Mouse (Mus musculus) MEL (cell line): ENCODE measurements around the gene Cfap157. TPM values are rescaled to one million over a fixed set of nuclear protein-coding genes. Genes with fewer than 3 reads are reported as not detected.

Source experiments
- DNase-seq: peaks from one replicate; pipeline ENCODE4 v3.0.0; 2011; ENCODE audit warnings: low read depth, low spot score
- H3K27ac ChIP-seq: 2 replicates; pipeline ENCODE4 v1.5.1; 2012; ENCODE audit warnings: low read depth, mild to moderate bottlenecking, control low read depth, low read length, moderate library complexity; ENCODE audit not compliant: control insufficient read depth
- H3K27me3 ChIP-seq, 2 experiments: fragments of 150-350 bp in 1 of 2; sonication (generic) in 1 of 2; 2 replicates each; pipeline ENCODE4 v1.6.1; 2012; ENCODE audit warnings: low read length in 2 of 2, mild to moderate bottlenecking in 2 of 2, improper control_type of control experiment in 1 of 2, moderate library complexity in 1 of 2; ENCODE audit not compliant: insufficient read depth in 2 of 2, control insufficient read depth in 1 of 2
- H3K36me3 ChIP-seq, 2 experiments: 2 replicates each; pipeline ENCODE4 v1.6.1; 2012 to 2014; ENCODE audit warnings: low read length in 2 of 2, improper control_type of control experiment in 1 of 2, inconsistent platforms in 1 of 2, mild to moderate bottlenecking in 1 of 2; ENCODE audit not compliant: insufficient read depth in 2 of 2, control insufficient read depth in 1 of 2
- H3K4me1 ChIP-seq, 2 experiments: fragments of 150-350 bp in 1 of 2; sonication (generic) in 1 of 2; 2 replicates each; pipeline ENCODE4 v1.6.1; 2012; ENCODE audit warnings: low read length in 2 of 2, improper control_type of control experiment in 1 of 2, mild to moderate bottlenecking in 1 of 2; ENCODE audit not compliant: insufficient read depth in 2 of 2, control insufficient read depth in 1 of 2
- H3K4me3 ChIP-seq, 2 experiments: fragments of 150-350 bp in 1 of 2; sonication (generic) in 1 of 2; 2 replicates each; pipeline ENCODE4 v1.5.1; 2012; ENCODE audit warnings: low read depth in 2 of 2, low read length in 2 of 2, mild to moderate bottlenecking in 2 of 2, moderate library complexity in 2 of 2, control low read depth in 1 of 2, improper control_type of control experiment in 1 of 2; ENCODE audit not compliant: control insufficient read depth in 1 of 2, insufficient read depth in 1 of 2
- H3K79me2 ChIP-seq: 2 replicates; pipeline ENCODE4 v1.6.1; 2012; ENCODE audit warnings: mild to moderate bottlenecking, low read length, moderate library complexity; ENCODE audit not compliant: control insufficient read depth, poor library complexity, insufficient read depth
- H3K9ac ChIP-seq: 2 replicates; pipeline ENCODE4 v1.6.1; 2012; ENCODE audit warnings: low read depth, mild to moderate bottlenecking, control low read depth, low read length, moderate library complexity; ENCODE audit not compliant: control insufficient read depth, poor library complexity, severe bottlenecking
- H3K9me3 ChIP-seq: fragments of 150-350 bp; sonication (generic); replicated peaks from 2 replicates; pipeline ENCODE4 v1.6.1; 2012; ENCODE audit warnings: mild to moderate bottlenecking, low read length, improper control_type of control experiment, moderate library complexity; ENCODE audit not compliant: insufficient read depth
- CHD1 ChIP-seq: IDR thresholded peaks from 2 replicates; pipeline ENCODE4 v1.6.1; 2012; ENCODE audit warnings: low read depth, mild to moderate bottlenecking, inconsistent platforms, low read length, improper control_type of control experiment
- CHD2 ChIP-seq: IDR thresholded peaks from 2 replicates; pipeline ENCODE4 v1.6.1; 2011; ENCODE audit warnings: low read length, improper control_type of control experiment
- CTCF ChIP-seq, 3 experiments: IDR thresholded peaks in 2 of 3; conservative IDR thresholded peaks in 1 of 3; 2 replicates each; pipeline ENCODE4 v1.5.1; 2011 to 2012; ENCODE audit warnings: low read length in 3 of 3, low read depth in 2 of 3, mild to moderate bottlenecking in 2 of 3, improper control_type of control experiment in 1 of 3, inconsistent platforms in 1 of 3, mixed read lengths in 1 of 3, moderate library complexity in 1 of 3; ENCODE audit not compliant: control insufficient read depth in 1 of 3, insufficient read depth in 1 of 3, poor library complexity in 1 of 3, severe bottlenecking in 1 of 3
- E2F4 ChIP-seq: IDR thresholded peaks from 2 replicates; pipeline ENCODE4 v1.6.1; 2011; ENCODE audit warnings: low read depth, low read length, improper control_type of control experiment, borderline replicate concordance
- ELF1 ChIP-seq: IDR thresholded peaks from 2 replicates; pipeline ENCODE4 v1.6.1; 2014; ENCODE audit warnings: low read depth, mild to moderate bottlenecking, inconsistent platforms, low read length, improper control_type of control experiment, moderate library complexity
- ETS1 ChIP-seq: IDR thresholded peaks from 2 replicates; pipeline ENCODE4 v1.6.1; 2012; ENCODE audit warnings: low read depth, mild to moderate bottlenecking, inconsistent platforms, low read length, improper control_type of control experiment, moderate library complexity
- HCFC1 ChIP-seq: IDR thresholded peaks from 2 replicates; pipeline ENCODE4 v1.6.1; 2012; ENCODE audit warnings: low read depth, mild to moderate bottlenecking, inconsistent platforms, low read length, improper control_type of control experiment, moderate library complexity
- JUND ChIP-seq: IDR thresholded peaks from 2 replicates; pipeline ENCODE4 v1.6.1; 2011; ENCODE audit warnings: low read depth, mild to moderate bottlenecking, improper control_type of control experiment, low read length
- KAT2A ChIP-seq: conservative IDR thresholded peaks from 2 replicates; pipeline ENCODE4 v1.6.1; 2012; ENCODE audit warnings: low read depth, low read length, improper control_type of control experiment, inconsistent platforms
- MAZ ChIP-seq: IDR thresholded peaks from 2 replicates; pipeline ENCODE4 v1.6.1; 2012; ENCODE audit warnings: low read depth, mild to moderate bottlenecking, inconsistent platforms, low read length, improper control_type of control experiment
- MXI1 ChIP-seq: IDR thresholded peaks from 2 replicates; pipeline ENCODE4 v1.6.1; 2011; ENCODE audit warnings: mild to moderate bottlenecking, low read depth, low read length, improper control_type of control experiment
- NELFE ChIP-seq: IDR thresholded peaks from 2 replicates; pipeline ENCODE4 v1.6.1; 2011; ENCODE audit warnings: low read depth, low read length, improper control_type of control experiment
- NRF1 ChIP-seq: IDR thresholded peaks from 2 replicates; pipeline ENCODE4 v1.6.1; 2014; ENCODE audit warnings: low read depth, mild to moderate bottlenecking, inconsistent platforms, low read length, improper control_type of control experiment, moderate library complexity; ENCODE audit not compliant: poor library complexity, insufficient read depth, severe bottlenecking
- POLR2A ChIP-seq, 2 experiments: IDR thresholded peaks; 2 replicates each; pipeline ENCODE4 v1.6.1; 2011 to 2012; ENCODE audit warnings: low read length in 2 of 2, mild to moderate bottlenecking in 2 of 2, control low read depth in 1 of 2, improper control_type of control experiment in 1 of 2, low read depth in 1 of 2, moderate library complexity in 1 of 2; ENCODE audit not compliant: control insufficient read depth in 1 of 2, insufficient read depth in 1 of 2, poor library complexity in 1 of 2
- POLR2AphosphoS5 ChIP-seq: IDR thresholded peaks from 2 replicates; pipeline ENCODE4 v1.6.1; 2012; ENCODE audit warnings: low read depth, borderline replicate concordance, mild to moderate bottlenecking, inconsistent platforms, low read length, moderate library complexity, mixed read lengths
- RAD21 ChIP-seq: IDR thresholded peaks from 2 replicates; pipeline ENCODE4 v1.6.1; 2011; ENCODE audit warnings: mild to moderate bottlenecking, low read depth, low read length, improper control_type of control experiment
- RCOR1 ChIP-seq: IDR thresholded peaks from 2 replicates; pipeline ENCODE4 v1.6.1; 2012; ENCODE audit warnings: low read depth, mild to moderate bottlenecking, inconsistent platforms, low read length, improper control_type of control experiment
- SIN3A ChIP-seq: IDR thresholded peaks from 2 replicates; pipeline ENCODE4 v1.6.1; 2012; ENCODE audit warnings: low read length, improper control_type of control experiment, inconsistent platforms
- SMC3 ChIP-seq: IDR thresholded peaks from 2 replicates; pipeline ENCODE4 v1.6.1; 2011; ENCODE audit warnings: low read depth, low read length, improper control_type of control experiment
- TAL1 ChIP-seq: IDR thresholded peaks from 2 replicates; pipeline ENCODE4 v1.6.1; 2012; ENCODE audit warnings: mild to moderate bottlenecking, inconsistent platforms, low read length, moderate library complexity, mixed read lengths
- TBP ChIP-seq: IDR thresholded peaks from 2 replicates; pipeline ENCODE4 v1.8.0; 2011; ENCODE audit warnings: low read depth, low read length, improper control_type of control experiment
- TCF12 ChIP-seq: IDR thresholded peaks from 2 replicates; pipeline ENCODE4 v1.6.1; 2014; ENCODE audit warnings: low read depth, mild to moderate bottlenecking, inconsistent platforms, low read length, improper control_type of control experiment, moderate library complexity
- UBTF ChIP-seq: IDR thresholded peaks from 2 replicates; pipeline ENCODE4 v1.6.1; 2012; ENCODE audit warnings: low read depth, mild to moderate bottlenecking, inconsistent platforms, low read length, improper control_type of control experiment, moderate library complexity, borderline replicate concordance; ENCODE audit not compliant: insufficient read depth
- USF1 ChIP-seq: IDR thresholded peaks from 2 replicates; pipeline ENCODE4 v1.6.1; 2014; ENCODE audit warnings: low read depth, mild to moderate bottlenecking, inconsistent platforms, low read length, improper control_type of control experiment, moderate library complexity
- USF2 ChIP-seq, 2 experiments: IDR thresholded peaks; 2 replicates each; pipeline ENCODE4 v1.6.1; 2011 to 2012; ENCODE audit warnings: improper control_type of control experiment in 2 of 2, low read length in 2 of 2, borderline replicate concordance in 1 of 2, inconsistent platforms in 1 of 2, low read depth in 1 of 2, mild to moderate bottlenecking in 1 of 2; ENCODE audit not compliant: insufficient read depth in 1 of 2
- ZC3H11A ChIP-seq: IDR thresholded peaks from 2 replicates; pipeline ENCODE4 v1.6.1; 2012; ENCODE audit warnings: low read depth, mild to moderate bottlenecking, inconsistent platforms, low read length, improper control_type of control experiment
- ZMIZ1 ChIP-seq: IDR thresholded peaks from 2 replicates; pipeline ENCODE4 v1.6.1; 2012; ENCODE audit warnings: low read depth, mild to moderate bottlenecking, inconsistent platforms, low read length, improper control_type of control experiment, moderate library complexity
- ZNF384 ChIP-seq: IDR thresholded peaks from 2 replicates; pipeline ENCODE4 v1.6.1; 2012; ENCODE audit warnings: low read depth, mild to moderate bottlenecking, inconsistent platforms, low read length, improper control_type of control experiment
- polyA plus RNA-seq, 2 experiments: library from polyadenylated mRNA; stranded (reverse) in 1 of 2; unstranded in 1 of 2; fragments of >175 nt in 1 of 2; fragments of >200 nt in 1 of 2; gene quantifications; 2 replicates each; pipeline versions ENCODE4 v1.2.1 to v1.2.4; 2012; ENCODE audit warnings: low replicate concordance in 2 of 2, low read depth in 1 of 2; ENCODE audit not compliant: insufficient read length in 2 of 2, insufficient read depth in 1 of 2, missing spikeins in 1 of 2
- total RNA-seq: library from RNA; depleted of rRNA; stranded (reverse); fragments of 300-350 nt; gene quantifications from 2 replicates; pipeline ENCODE4 v1.2.3, GENCODE M21; 2012

Cfap157 gene
- total and polyA plus RNA-seq, 3 experiments = 0.12 to 2.3 TPM; not detected in 1

GRCm38 (mm10) chr2:32757056-32757845 is 27.0 kb downstream of the Cfap157 start, which contains the start of gene Tor2a:
Gene Tor2a, plus strand, starts transcription at chr2:32757234.
- H3K4me3 ChIP-seq = peak within 1 kb of the TSS; percentile 71 to 90
- peaks cover 0 to 4% of the 10 kb centered on the region in 2 experiments; a peak in 2 of 4 replicates for H3K36me3 ChIP-seq
- peak within 1 kb of the TSS; percentile 95 for H3K9ac ChIP-seq
- peak; percentile 98 for DNase-seq
- H3K79me2 ChIP-seq = peaks cover 2% of the 10 kb centered on the region; the same call in 1 of the 2 replicates
- no peaks in the 10 kb centered on the region for H3K9me3 ChIP-seq
- H3K27me3 ChIP-seq = no peaks in the 10 kb centered on the region
- H3K4me1 ChIP-seq = no peaks in the 10 kb centered on the region; a peak in 1 of 4 replicates
- peak; percentile 92 for TF ChIP-seq KAT2A
- TF ChIP-seq ELF1 = peak; percentile 81
- no peak; the same call in 1 of the 2 replicates for TF ChIP-seq RCOR1
- TF ChIP-seq NELFE = peak; percentile 58
- no peak for TF ChIP-seq JUND
- TF ChIP-seq MXI1 = no peak; the same call in 1 of the 2 replicates
- TF ChIP-seq RAD21 = peak; percentile 91
- TF ChIP-seq ETS1 = no peak
- peak; percentile 96 for TF ChIP-seq SIN3A
- TF ChIP-seq SMC3 = peak; percentile 85
- TF ChIP-seq USF1 = 0 out of 2 replicates have a peak, but pooled peaks have one; percentile 14
- no peak for TF ChIP-seq E2F4
- TF ChIP-seq TCF12 = no peak; the same call in none of the 2 replicates
- TF ChIP-seq HCFC1 = peak; percentile 99
- TF ChIP-seq ZNF384 = peak; percentile 30; the same call in 1 of the 2 replicates
- peak; percentile 79; the same call in 1 of the 2 replicates for TF ChIP-seq MAZ
- peak; percentile 69 for TF ChIP-seq ZC3H11A
- peak; percentile 50; the same call in 1 of the 2 replicates for TF ChIP-seq TBP
- TF ChIP-seq CTCF (IDR thresholded peaks at IDR 0.05 in 2 of 3, conservative IDR thresholded peaks at IDR 0.05 in 1 of 3; ENCODE audit: control insufficient read depth in 1 of 3, insufficient read depth in 1 of 3, low read depth in 2 of 3, low read length in 3 of 3, poor library complexity in 1 of 3, severe bottlenecking in 1 of 3) = peak; percentile 78 to 98 (median 91)
- no peak for TF ChIP-seq POLR2AphosphoS5
- no peak for TF ChIP-seq ZMIZ1
- TF ChIP-seq CHD1 = no peak
- TF ChIP-seq USF2 (IDR thresholded peaks at IDR 0.05; ENCODE audit: borderline replicate concordance in 1 of 2, insufficient read depth in 1 of 2, low read depth in 1 of 2, low read length in 2 of 2) = no peak
- TF ChIP-seq TAL1 = no peak
- no peak for TF ChIP-seq NRF1
- TF ChIP-seq CHD2 = no peak
- TF ChIP-seq POLR2A (IDR thresholded peaks at IDR 0.05; ENCODE audit: control insufficient read depth in 1 of 2, insufficient read depth in 1 of 2, low read depth in 1 of 2, low read length in 2 of 2, poor library complexity in 1 of 2) = peak; percentile 60 to 69; a peak in 3 of 4 replicates
- TF ChIP-seq UBTF = 0 out of 2 replicates have a peak, but pooled peaks have one; percentile 88
- H3K27ac ChIP-seq = peak within 1 kb of the TSS; percentile 62
